Mouse (Mus musculus): ENCODE measurements around the gene Uqcc2.
A peak's percentile ranks its signal among the peaks of the same experiment; 100 is the strongest.

Gene Uqcc2

DNA sequence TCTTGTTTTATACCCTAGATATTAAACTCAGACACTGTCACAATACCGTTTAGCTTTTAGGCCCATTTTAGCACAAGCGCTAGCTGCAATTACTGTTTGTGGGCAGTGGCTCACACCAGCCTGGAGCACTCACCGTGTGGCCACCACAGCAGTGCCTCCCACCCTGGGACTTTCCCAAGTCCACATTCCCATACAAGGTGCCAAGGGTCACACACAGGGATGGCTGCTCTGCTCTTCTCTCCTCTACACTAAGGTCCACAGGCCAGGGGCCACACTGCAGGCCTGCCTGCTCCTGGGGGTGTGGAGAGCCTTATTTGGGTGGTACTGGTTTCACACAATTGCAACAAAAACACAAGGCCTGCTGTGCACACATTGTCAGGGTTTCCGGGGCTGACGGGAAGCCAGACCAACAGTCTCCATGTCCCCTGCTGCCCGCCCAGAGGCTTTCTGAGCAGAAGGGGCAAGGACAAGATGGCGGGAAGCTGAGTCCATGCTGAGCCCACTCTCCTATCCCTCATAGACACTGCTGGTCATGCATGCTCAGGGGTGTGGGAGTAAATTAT lies 9.8 kb downstream of the Uqcc2 start:
- no peak for DNase-seq (ENCODE audit: low read depth, low spot score)

DNA sequence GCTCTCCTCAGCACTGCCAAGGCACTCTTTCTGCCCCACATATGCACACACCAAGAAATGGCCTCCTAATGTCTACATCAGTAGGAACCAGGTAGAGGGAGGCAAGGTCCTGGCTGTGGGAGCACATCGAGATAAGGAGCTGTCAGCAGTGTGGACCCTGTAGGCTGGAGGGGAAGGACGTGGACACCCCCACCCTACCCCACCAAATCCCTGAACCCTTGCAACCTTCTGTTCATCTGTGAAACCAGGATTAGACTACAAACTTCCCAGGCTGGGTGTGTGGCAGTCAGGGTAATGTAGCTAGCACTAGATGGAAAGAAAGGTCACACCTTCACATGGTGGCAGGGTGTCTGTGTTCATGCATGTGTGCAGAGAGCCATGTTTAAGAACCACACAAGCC lies 10.6 kb downstream of the Uqcc2 start:
- no peak for DNase-seq (ENCODE audit: low read depth, low spot score)

GRCm38 (mm10) chr17:27122701-27123100 lies 11.0 kb downstream of the Uqcc2 start:
- DNase-seq (ENCODE audit: low read depth, low spot score) = no peak

- no peak for DNase-seq (ENCODE audit: low read depth, low spot score)
Measured at GRCm38 (mm10) chr17:27121781-27122180, 11.9 kb downstream of the Uqcc2 start.

DNA sequence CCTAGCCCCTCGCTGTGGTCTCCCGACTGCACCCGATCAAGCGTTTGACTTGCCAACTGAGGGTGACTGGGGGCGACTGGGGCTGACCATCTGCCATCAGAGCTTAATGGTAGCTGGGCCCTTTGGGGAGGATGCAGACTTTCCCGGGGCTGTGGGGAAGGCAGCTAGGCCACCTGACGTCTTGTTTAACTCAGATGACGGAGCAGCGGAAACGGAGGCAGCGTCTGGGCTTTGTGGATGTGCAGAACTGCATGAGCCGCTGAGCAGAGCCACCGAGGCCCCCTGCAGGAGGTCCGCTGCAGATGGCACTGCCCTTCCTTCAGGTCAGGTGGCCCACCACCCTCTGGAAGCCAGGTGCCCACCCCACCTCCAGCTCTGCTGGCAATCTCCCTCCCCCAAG lies 12.4 kb downstream of the Uqcc2 start:
- DNase-seq (ENCODE audit: low read depth, low spot score) = no peak

- DNase-seq (ENCODE audit: low read depth, low spot score) = peak; percentile 85
Measured at GRCm38 (mm10) chr17:27120561-27121024, 13.1 kb downstream of the Uqcc2 start.

- DNase-seq (ENCODE audit: low read depth, low spot score) = no peak
Measured at GRCm38 (mm10) chr17:27119954-27120353, 13.8 kb downstream of the Uqcc2 start.

DNA sequence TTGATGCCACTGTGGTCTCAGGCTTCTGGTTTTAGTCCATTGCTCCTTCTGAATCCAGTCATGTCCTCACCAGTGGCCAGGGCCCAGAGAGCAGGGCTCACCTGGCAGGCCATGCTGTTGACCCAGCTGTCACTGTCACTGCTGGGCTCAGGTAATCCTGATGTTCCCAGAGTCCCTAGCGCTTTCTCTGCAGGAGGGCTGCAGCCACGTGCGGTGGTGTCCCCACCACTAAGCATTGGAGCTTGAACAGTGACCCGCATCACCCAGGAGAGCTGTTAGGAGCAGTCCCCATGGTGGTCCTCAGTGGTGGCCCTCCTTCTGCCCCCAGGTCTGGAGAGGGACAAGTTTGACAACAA lies 14.2 kb downstream of the Uqcc2 start:
- DNase-seq (ENCODE audit: low read depth, low spot score) = no peak

DNA sequence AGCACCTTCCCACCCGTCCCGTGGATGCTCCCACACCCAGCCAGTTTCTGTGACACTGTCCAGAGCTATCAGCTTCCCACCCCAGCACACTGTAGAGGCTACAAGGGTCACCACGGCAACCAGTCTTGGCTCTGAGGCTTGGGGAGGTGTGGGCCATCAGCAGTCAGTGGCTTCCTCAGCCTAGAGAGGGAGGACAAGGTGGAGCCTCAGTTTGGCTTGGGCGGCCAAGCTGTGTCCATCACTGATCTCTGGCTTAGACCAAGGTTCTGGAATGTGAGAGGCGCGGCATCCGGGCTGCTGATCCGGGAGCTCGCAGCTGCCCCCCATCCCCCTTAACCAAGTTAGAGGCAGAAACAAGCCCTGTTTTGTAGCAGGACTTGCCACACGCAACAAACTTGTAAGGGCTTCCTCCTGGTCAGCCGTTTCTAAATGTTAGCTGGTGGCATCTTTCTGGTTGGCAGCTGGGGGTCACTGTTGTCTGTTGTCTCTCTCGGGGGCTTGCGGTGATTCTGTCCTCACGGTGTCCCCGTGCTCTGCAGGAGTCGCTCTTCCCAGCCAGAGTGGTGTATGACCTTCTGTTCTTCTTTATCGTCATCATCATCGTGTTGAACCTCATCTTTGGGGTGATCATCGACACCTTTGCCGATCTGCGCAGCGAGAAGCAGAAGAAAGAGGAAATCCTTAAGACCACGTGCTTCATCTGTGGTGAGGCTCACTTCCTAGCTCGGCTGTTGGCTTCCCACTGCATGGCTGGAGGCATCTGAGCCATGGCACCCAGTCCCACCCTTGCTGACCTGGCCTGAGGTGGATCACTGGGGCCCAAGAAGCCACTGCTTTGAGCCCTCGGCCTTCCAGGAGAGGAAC lies 14.8 kb downstream of the Uqcc2 start:
- DNase-seq (ENCODE audit: low read depth, low spot score) = no peak

DNA sequence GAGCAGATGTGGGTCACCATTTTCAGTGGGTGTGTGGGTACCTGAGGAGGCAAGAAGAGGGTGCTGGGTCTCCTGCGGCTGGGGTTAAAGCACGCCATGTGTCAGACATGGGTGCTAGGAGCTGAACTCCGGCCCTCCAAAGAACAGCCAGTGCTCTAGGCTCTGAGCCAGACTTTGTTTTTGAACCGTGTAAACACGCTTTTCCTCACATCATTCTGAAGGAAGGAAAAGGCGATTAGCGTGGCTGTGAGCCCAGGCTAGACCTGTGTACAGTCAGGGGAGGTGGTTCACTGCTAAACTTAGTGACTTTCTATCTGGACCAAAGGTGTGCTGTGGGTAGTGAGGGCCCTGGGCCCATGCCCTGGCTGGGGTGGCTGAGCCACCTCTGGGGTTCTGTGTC lies 23.6 kb downstream of the Uqcc2 start:
- no peak for DNase-seq (ENCODE audit: low read depth, low spot score)

DNA sequence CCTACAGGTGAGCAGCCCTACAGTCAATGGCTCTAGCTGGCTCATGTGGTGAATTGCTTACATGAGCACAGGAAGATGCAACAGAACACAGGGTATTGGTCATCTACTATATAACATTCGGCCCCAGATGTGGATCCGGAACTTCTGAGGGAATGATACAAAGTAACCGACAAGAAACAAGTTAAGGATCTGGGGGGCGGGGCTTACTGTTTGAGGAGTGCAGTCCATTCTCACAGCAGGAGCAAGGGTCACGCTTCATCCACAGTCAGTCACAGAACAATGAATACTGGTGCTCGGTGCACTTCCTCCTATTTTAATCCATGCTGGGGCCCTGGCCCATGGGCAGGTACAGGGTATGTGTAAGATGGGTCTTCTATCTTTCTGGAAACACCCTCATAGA lies 25.8 kb downstream of the Uqcc2 start:
- DNase-seq (ENCODE audit: low read depth, low spot score) = no peak

GRCm38 (mm10) chr17:27106745-27107144 lies 27.0 kb downstream of the Uqcc2 start:
- peak; percentile 79 for DNase-seq (ENCODE audit: low read depth, low spot score)

DNA sequence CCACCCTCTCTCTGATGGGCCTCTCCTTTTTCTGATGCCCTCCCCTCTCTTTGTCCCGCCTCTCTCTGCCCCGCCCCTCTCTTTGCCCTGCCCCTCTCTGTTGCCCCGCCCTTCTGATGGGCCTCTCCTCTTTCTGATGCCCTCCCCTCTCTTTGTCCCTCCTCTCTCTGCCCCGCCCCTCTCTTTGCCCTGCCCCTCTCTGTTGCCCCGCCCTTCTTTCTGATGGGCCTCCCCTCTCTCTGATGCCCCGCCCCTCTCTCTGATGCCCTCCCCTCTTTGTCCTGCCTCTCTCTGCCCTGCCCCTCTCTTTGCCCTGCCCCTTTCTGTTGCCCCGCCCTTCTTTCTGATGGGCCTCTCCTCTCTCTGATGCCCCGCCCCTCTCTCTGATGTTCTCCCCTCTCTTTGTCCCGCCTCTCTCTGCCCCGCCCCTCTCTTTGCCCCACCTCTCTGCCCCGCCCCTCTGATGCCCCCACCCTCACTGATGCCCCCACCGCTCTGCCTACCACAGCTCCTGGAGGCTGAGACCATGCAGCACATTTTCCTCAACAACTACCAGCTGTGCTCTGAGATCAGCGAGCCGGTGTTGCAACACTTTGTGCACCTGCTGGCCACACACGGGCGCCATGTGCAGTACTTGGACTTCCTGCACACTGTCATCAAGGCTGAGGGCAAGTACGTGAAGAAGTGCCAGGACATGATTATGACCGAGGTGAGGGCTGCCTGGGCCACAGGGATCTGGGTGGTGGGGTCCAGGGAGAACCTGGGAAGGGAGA lies 27.8 kb downstream of the Uqcc2 start:
- peak; percentile 91 for DNase-seq (ENCODE audit: low read depth, low spot score)

DNA sequence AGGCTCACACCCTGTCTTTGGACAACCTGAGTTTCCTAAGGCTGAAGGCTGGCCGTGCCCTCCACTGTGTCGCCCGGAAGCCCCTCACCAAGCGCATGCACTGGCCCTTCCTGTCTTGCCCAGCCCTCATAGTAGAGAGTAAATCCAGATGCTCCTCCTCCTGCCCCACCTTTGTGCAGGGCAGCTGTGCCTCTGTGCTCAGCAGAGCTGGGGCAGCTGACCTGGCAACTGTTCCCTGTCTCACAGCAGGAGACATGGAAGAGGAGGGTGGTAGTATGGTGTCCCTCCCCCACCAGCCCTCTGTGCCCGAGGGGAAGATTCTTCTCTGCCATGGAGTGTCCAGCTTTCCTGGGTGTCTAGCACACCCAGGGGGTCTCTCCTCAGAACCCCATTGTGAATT lies 32.0 kb downstream of the Uqcc2 start:
- DNase-seq (ENCODE audit: low read depth, low spot score) = no peak

DNA sequence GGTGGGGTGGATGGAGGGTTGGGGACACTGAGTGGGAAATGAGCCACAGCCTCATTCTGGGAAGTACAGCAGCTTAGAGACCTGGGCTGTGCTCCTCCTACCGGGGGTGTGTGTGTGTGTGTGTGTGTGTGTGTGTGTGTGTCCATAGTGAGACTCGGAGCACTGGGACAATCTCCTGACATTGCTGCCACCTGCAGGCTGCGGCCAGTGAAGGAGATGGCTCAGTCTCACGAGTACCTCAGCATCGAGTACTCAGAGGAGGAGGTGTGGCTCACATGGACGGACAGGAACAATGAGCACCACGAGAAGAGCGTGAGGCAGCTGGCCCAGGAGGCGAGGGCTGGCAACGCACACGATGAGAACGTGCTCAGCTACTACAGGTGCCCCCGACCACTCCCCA lies 38.0 kb downstream of the Uqcc2 start:
- peak; percentile 66 for DNase-seq (ENCODE audit: low read depth, low spot score)

- no peak for DNase-seq (ENCODE audit: low read depth, low spot score)
Measured at GRCm38 (mm10) chr17:27090068-27090467, 43.6 kb downstream of the Uqcc2 start.

- DNase-seq (ENCODE audit: low read depth, low spot score) = peak; percentile 90
Measured at GRCm38 (mm10) chr17:27087426-27087825, 46.3 kb downstream of the Uqcc2 start.

- peak; percentile 88 for DNase-seq (ENCODE audit: low read depth, low spot score)
Measured at GRCm38 (mm10) chr17:27085676-27086075, 48.0 kb downstream of the Uqcc2 start.

DNA sequence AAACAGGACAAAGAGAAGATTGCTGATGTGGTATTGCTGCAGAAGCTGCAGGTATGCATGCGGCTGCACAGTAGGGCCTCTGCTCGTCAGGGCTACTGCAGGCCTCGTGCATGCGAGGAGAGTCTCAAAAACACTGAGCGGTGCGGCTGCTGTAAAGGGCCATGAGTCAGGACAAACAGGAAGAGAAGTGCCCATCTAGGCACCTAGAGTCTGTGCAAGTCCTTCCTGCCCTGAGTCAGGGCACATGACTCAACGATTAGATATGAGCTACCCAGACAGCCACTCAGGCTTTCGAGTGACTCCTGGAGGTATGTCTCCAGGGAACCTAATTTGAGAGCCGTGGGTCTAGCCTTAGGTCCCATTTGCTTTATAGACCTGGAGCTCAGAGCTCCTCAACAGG lies 50.1 kb downstream of the Uqcc2 start:
- DNase-seq (ENCODE audit: low read depth, low spot score) = no peak

DNA sequence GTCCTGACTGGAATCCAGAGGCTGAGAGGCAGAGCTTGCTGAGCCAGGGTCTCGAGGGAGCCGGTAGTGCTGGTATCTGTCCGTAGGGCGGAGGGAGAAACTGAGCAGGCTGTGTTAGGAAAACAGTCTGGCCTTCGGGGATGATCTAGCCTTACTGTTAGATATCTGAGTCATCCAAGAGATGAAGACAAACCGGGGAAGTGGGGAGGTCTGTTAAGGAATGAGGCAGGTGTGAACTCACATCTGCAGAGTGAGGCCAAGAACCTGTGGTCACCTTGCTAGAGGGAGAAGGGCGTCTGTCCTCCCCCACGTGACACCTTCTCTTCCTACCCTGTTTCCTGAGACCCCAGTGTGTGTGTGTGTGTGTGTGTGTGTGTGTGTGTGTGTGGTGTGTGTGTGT lies 50.9 kb downstream of the Uqcc2 start:
- no peak for DNase-seq (ENCODE audit: low read depth, low spot score)

DNA sequence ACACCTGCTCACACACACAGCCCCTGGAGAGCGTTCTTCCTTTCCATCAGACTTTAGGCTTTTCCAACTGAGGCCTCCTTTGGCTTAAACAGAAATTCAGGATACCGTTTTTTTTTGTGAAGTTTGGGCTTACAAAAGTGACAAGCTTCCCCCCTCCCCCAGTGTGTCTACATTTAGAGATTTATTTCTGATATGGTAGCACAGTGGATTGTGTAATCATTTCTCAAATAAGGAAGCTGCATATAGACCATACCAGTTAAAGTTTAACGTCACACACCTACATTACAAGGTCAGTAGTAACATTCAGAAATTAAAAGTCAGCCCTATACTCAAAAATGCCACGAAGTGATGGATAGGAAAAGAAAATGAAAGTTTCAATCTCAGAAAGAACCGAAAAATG lies 51.8 kb downstream of the Uqcc2 start:
- no peak for DNase-seq (ENCODE audit: low read depth, low spot score)

DNA sequence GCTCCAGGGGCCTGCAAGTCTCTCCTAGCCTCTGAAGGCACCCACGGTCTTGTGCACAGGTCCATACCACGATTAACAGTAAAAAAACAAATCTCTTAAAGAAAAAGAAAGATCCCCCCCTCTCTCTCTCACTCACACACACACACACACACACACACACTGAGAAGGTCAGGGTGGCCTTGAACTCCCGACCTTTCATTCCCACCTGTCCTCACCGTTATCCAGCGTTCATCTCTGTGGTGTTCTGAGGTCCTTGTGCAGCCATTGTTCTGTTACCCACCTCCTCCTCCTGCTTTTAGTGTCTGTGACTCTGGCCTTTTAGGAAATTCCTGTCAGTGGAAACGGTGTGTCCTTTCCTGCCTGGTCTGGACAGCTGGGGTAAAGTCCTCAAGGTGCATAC lies 55.2 kb downstream of the Uqcc2 start:
- peak; percentile 73 for DNase-seq (ENCODE audit: low read depth, low spot score)

GRCm38 (mm10) chr17:27077920-27078319 lies 55.8 kb downstream of the Uqcc2 start:
- DNase-seq (ENCODE audit: low read depth, low spot score) = peak; percentile 91

All from R1 (cell line).